Mouse (Mus musculus): ENCODE data around the gene Stn1.

DNA sequence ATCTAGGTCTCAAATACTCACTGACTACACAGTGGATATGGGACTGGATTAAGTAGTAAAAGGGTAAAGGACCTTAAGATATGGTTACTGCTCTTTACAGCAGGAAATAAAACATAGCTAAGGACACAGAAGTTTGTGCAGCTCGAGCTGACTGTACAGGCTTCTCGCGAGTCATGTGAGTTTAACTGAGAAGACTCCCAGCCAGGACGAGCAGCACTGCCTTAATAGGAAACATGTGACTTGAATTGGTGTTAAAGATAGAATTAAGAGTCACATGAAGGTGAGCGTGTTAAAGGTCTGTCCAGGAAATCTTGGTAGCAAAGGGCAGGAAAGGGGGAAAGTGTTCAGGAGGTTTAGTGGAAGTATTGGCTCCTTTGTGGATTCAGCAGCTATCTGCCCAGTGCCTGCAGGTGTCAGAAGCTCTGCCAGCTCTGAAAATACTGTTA is 24.7 kb upstream of the Stn1 start:
- TF ChIP-seq CTCF (IDR thresholded peaks at IDR 0.05; ENCODE audit: low read depth) (no peak), EP300 (IDR thresholded peaks at IDR 0.05; ENCODE audit: low read depth) (peak; percentile 93)
